Mouse (Mus musculus) lung, embryonic 14.5 days (tissue): ENCODE measurements around the gene Ylpm1. TPM values are rescaled to one million over a fixed set of nuclear protein-coding genes. Genes with fewer than 3 reads are reported as not detected.

Experiments
- ATAC-seq: fragments of 200-750 bp; cut with Nextera tagmentation; 2 replicates; pipeline ENCODE4 v1.8.0; 2017; ENCODE audit warnings: mild to moderate bottlenecking, moderate TSS enrichment, moderate library complexity; ENCODE audit not compliant: insufficient read depth
- DNase-seq: peaks from one replicate; pipeline ENCODE4 v3.0.0-alpha.2; 2015
- H3K27ac ChIP-seq: fragments of 300-500 bp; sonication (generic); 2 replicates; pipeline ENCODE4 v1.5.1; 2014; ENCODE audit warnings: low read depth, mild to moderate bottlenecking, moderate library complexity
- H3K27me3 ChIP-seq: fragments of 300-500 bp; sonication (generic); 2 replicates; pipeline ENCODE4 v1.6.1; 2014; ENCODE audit warnings: low read length, control low read depth; ENCODE audit not compliant: insufficient read depth
- H3K36me3 ChIP-seq: fragments of 300-500 bp; sonication (generic); 2 replicates; pipeline ENCODE4 v1.6.1; 2014; ENCODE audit warnings: control low read depth; ENCODE audit not compliant: insufficient read depth
- H3K4me1 ChIP-seq: fragments of 300-500 bp; sonication (generic); 2 replicates; pipeline ENCODE4 v1.6.1; 2014; ENCODE audit warnings: antibody characterized with exemption, control low read depth; ENCODE audit not compliant: insufficient read depth
- H3K4me2 ChIP-seq: fragments of 300-500 bp; sonication (generic); 2 replicates; pipeline ENCODE4 v1.6.1; 2014; ENCODE audit warnings: mild to moderate bottlenecking
- H3K4me3 ChIP-seq: fragments of 300-500 bp; sonication (generic); 2 replicates; pipeline ENCODE4 v1.5.1; 2014; ENCODE audit warnings: low read depth, low read length
- H3K9ac ChIP-seq: fragments of 300-500 bp; sonication (generic); 2 replicates; pipeline ENCODE4 v1.6.1; 2014
- H3K9me3 ChIP-seq: fragments of 300-500 bp; sonication (generic); 2 replicates; pipeline ENCODE4 v1.6.1; 2016; ENCODE audit warnings: low read depth, low read length, control low read depth
- CTCF ChIP-seq: IDR thresholded peaks from 2 replicates; pipeline ENCODE4 v1.5.1; 2016; ENCODE audit warnings: antibody characterized with exemption, low read depth
- WGBS: fragments of 180-500 bp; shearing (Covaris S2); extraction: QIAGEN DNeasy Blood & Tissue Kit; methylation state at CpG from one replicate; pipeline ENCODE4 v1.1.7; 2014; 5-methylcytosine and 5-hydroxymethylcytosine counted together
- polyA plus RNA-seq: library from polyadenylated mRNA; unstranded; fragments of >200 nt; fragmentation: Nextera tagmentation; extraction: Ambion mirVana; gene quantifications from 2 replicates; pipeline ENCODE4 v1.2.1, GENCODE M21; 2014

The Ylpm1 gene
- 38.5 and 39.7 TPM in 2 replicates for polyA plus RNA-seq

DNA sequence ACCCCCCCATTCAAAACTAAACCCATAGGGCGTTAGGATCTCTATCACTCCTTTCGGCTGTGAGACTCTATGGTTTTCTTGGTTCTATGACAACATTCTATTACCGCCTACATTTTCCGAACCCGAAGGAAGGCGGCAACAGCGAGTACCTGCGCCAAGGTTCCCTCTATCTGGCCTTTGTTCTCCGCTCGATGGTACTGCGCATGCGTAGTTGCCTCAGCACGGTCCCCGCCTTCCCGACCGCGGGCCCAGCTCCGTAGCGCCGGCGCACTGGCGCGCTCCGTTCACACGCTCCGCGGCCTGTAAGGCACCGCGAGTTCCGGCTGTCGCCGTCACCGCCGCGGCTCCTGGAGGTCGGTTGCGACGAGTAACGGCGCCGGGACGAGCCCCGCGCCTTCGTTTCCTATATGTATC is at the start of gene Ylpm1:
Gene Ylpm1 (plus strand): TSS at position 239 of the 414 bp plus-strand sequence.
- Histone ChIP-seq H3K27me3 (no peaks in the 10 kb centered on the region), H3K9ac (peak within 1 kb of the TSS; percentile 97), H3K4me1 (peaks cover 14% of the 10 kb centered on the region; the same call in 1 of the 2 replicates), H3K4me2 (peak within 1 kb of the TSS; percentile 98), H3K27ac (peak within 1 kb of the TSS; percentile 88), H3K4me3 (peak within 1 kb of the TSS; percentile 98), H3K9me3 (no peaks in the 10 kb centered on the region), H3K36me3 (0 out of 2 replicates have a peak, but pooled peaks cover 3% of the 10 kb centered on the region)
- ATAC-seq (peak; percentile 98), DNase-seq (peak; percentile 99)
- under 1% methylated on average over 45 of the region's 45 CpGs for WGBS
- peak; percentile 62 for TF ChIP-seq CTCF

DNA sequence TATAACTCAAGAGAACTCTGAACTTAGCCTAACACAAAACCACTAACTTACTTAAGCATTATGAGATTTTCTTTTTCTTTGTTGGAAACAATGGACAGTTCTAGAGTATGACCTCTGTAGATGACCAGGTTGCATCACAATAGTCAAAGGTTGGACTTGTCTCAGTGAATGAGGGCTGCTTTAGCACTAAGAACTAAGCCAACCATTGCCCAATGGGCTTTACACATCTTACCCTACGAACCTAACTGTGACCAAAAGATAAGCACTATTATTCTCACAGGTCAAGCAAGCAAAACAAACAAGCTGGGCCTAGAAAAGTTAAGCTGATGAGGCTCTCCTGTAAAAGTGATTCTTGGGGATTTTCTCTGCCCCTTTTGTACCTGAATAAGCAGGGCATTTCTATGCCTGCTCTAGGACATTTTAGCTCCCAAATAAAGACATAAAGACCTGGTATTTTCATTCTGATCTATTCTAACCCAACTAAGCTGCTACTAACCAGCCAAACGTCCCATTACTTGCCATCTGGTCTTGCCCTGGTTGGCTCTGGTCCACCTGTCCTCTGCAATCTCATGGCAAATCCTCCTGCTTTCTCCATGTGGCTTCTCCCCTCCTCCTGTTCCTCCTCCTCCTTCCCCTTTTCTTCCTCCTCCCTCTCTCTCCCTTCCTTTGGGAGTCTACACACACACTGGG is 48.1 kb upstream of the Ylpm1 start:
- H3K4me3 ChIP-seq: no peak overlapping the region
- no peak overlapping the region for H3K27ac ChIP-seq
- H3K9me3 ChIP-seq: no peaks in the 10 kb centered on the region
- peaks cover 2% of the 10 kb centered on the region; the same call in 1 of the 2 replicates for H3K4me1 ChIP-seq
- no peak overlapping the region for H3K4me2 ChIP-seq
- H3K9ac ChIP-seq: no peak overlapping the region
- no peaks in the 10 kb centered on the region for H3K27me3 ChIP-seq
- H3K36me3 ChIP-seq: peaks cover 22% of the 10 kb centered on the region
- WGBS: 65% methylated on average over 2 of the region's 2 CpGs
- ATAC-seq (no peak), DNase-seq (no peak)
- TF ChIP-seq CTCF: no peak

DNA sequence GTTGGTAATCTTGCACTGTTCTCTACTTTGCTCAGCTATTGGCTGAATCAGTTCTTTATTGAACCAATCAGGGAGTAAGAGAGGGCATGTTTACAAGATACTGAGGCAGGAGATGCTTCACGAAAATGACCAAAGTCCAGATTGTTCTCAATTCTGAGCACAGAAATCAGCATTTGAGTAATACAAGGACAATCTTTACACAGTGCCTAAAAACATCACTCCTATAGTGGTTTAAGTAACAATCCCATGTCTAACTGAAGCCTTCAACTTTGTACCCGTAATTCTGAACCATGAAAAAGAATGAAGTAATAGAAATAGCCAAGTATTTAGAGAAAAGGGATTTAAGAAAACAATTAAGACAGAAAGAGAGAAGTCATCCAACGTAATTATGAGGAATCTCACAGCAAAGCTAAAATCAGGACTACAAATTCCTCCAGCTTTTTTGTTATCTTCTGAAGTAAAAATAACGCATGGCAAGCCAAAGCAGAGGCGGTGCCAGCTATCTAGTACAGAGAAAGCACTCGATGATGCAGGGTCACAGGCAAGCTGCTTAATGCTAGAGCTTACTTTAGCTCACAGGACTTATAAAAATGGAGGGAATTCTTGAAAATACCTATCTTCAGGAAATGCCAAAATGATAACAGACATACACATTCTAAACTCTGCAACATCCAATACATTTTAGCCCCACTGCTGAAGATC is 47.4 kb upstream of the Ylpm1 start:
- peaks cover 22% of the 10 kb centered on the region for H3K36me3 ChIP-seq
- peaks cover 2% of the 10 kb centered on the region; the same call in 1 of the 2 replicates for H3K4me1 ChIP-seq
- no peak for TF ChIP-seq CTCF
- 84% methylated on average over 6 of the region's 6 CpGs for WGBS
- H3K9ac ChIP-seq: no peak overlapping the region
- no peak overlapping the region for H3K4me2 ChIP-seq
- ATAC-seq: no peak
- no peak overlapping the region for H3K4me3 ChIP-seq
- H3K9me3 ChIP-seq: no peaks in the 10 kb centered on the region
- H3K27me3 ChIP-seq: no peaks in the 10 kb centered on the region
- H3K27ac ChIP-seq: no peak overlapping the region
- DNase-seq: no peak

DNA sequence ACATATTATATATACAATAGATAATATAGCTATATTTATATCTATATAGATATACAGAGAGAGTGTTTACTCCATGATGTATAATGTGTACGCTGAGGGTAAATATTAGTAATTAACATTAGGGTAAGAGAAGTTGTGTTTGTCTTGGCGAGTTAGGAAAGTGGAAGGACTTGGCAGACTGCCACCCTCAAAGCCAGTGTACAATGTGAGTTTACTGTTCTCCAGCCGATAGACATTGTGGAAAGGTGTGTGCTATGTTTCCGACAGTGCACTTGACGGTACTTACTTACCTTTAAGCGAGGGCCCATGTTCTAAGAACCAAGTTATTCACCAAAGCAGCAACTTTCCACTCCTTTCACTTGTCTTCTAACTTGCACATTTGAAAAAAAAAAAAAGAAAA is 45.4 kb upstream of the Ylpm1 start:
- H3K4me1 ChIP-seq: peaks cover 2% of the 10 kb centered on the region; the same call in 1 of the 2 replicates
- no peak overlapping the region for H3K9ac ChIP-seq
- WGBS: 51% methylated on average over 6 of the region's 6 CpGs
- no peaks in the 10 kb centered on the region for H3K27me3 ChIP-seq
- H3K9me3 ChIP-seq: no peaks in the 10 kb centered on the region
- ATAC-seq (peak; percentile 54; the same call in 1 of the 2 replicates), DNase-seq (peak; percentile 72)
- H3K27ac ChIP-seq: peak overlapping the region; percentile 37
- no peak overlapping the region for H3K4me3 ChIP-seq
- no peak overlapping the region for H3K4me2 ChIP-seq
- peaks cover 22% of the 10 kb centered on the region for H3K36me3 ChIP-seq
- TF ChIP-seq CTCF: no peak

DNA sequence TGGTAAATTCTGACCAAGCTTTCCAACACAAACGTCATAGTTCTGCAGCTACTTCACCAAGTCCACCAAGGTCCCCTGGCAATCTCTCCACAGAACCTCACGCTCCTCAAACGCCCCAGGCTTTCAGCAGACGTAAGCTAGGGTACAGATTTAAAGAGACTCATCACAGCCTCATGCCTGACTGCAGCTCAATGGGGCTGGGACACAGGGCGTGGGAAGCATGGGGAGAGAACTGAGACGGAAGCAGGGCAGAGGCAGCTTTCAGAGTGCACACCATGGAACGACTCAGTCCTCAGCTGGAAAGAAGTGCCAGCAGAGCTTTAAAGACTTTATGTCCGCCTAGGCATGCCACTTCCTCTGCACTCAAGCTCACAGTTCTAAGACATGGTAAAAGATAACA is 44.6 kb upstream of the Ylpm1 start:
- no peak overlapping the region for H3K4me2 ChIP-seq
- H3K27me3 ChIP-seq: no peaks in the 10 kb centered on the region
- H3K4me3 ChIP-seq: no peak overlapping the region
- DNase-seq (no peak), ATAC-seq (no peak)
- no peak overlapping the region for H3K9ac ChIP-seq
- peaks cover 19% of the 10 kb centered on the region for H3K36me3 ChIP-seq
- no peaks in the 10 kb centered on the region for H3K9me3 ChIP-seq
- TF ChIP-seq CTCF: no peak
- H3K27ac ChIP-seq: peak overlapping the region; percentile 37
- peaks cover 2% of the 10 kb centered on the region; the same call in 1 of the 2 replicates for H3K4me1 ChIP-seq
- 67% methylated on average over 8 of the region's 8 CpGs for WGBS

DNA sequence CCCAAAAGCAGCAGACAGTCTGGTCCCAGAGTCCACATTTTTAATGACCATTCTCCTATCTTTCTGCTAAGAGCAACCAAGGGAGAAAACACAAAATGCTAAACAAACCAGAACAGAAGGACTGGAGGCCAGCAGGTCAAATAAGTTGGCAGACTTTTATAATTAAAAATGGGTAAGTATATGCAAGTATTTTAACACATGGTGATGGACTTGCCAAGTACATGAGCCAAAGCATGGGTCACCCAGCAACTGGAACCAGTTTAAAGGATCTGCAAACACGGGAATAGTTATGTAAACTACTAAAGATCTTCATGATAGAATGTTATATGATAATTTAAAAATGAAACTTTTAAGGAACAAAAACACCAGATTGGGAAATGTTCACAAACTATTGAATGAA is 43.8 kb upstream of the Ylpm1 start:
- TF ChIP-seq CTCF: no peak
- Histone ChIP-seq H3K4me3 (no peak overlapping the region), H3K9ac (no peak overlapping the region), H3K27ac (no peak overlapping the region), H3K36me3 (peaks cover 15% of the 10 kb centered on the region; the same call in 1 of the 2 replicates), H3K27me3 (no peaks in the 10 kb centered on the region), H3K4me2 (no peak overlapping the region), H3K4me1 (peaks cover 2% of the 10 kb centered on the region; the same call in 1 of the 2 replicates), H3K9me3 (no peaks in the 10 kb centered on the region)
- DNase-seq: peak; percentile 80
- ATAC-seq: peak; percentile 44
- WGBS: 44% methylated on average over 1 of the region's 1 CpGs

DNA sequence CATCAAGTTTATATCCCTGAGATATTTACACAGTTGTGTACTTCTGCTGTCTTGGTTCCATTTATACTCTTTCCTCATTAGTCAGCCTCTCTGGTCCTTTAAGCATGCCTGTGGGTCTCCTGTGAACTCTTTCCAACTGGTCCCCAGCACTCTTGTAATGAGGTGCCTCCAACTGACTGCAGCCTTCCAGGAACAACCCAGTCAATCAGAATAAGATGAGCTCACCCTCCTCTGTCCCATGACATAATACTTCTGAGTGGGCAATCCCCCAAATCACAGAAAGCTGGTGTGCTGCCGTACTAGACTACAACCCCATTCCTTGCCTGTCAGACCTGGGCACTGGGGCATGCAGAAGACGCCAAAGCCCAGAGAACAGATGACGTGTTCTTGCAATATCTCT is 39.8 kb upstream of the Ylpm1 start:
- Histone ChIP-seq H3K36me3 (no peaks in the 10 kb centered on the region), H3K27me3 (no peaks in the 10 kb centered on the region), H3K4me3 (no peak overlapping the region), H3K4me2 (no peak overlapping the region), H3K9ac (no peak overlapping the region), H3K27ac (no peak overlapping the region), H3K9me3 (no peaks in the 10 kb centered on the region), H3K4me1 (peaks cover 2% of the 10 kb centered on the region; the same call in 1 of the 2 replicates)
- TF ChIP-seq CTCF: no peak
- DNase-seq: peak; percentile 75
- 76% methylated on average over 3 of the region's 3 CpGs for WGBS
- ATAC-seq: peak; percentile 74
